Mouse (Mus musculus) liver, adult (tissue): ENCODE results near the gene A630095N17Rik.

Experiments
- GATA4 ChIP-seq: IDR thresholded peaks from 2 replicates; pipeline ENCODE4 v1.6.1; 2014; ENCODE audit warnings: mild to moderate bottlenecking, low read length; ENCODE audit not compliant: insufficient replicate concordance

The A630095N17Rik gene

GRCm38 (mm10) chr1:75223532-75223931, 8.4 kb downstream of the A630095N17Rik start:
- TF ChIP-seq GATA4 = no peak

GRCm38 (mm10) chr1:75222926-75223325, 9.0 kb downstream of the A630095N17Rik start:
- TF ChIP-seq GATA4 = no peak

GRCm38 (mm10) chr1:75221538-75221937, 10.4 kb downstream of the A630095N17Rik start:
- no peak for TF ChIP-seq GATA4

GRCm38 (mm10) chr1:75219531-75219930, 12.4 kb downstream of the A630095N17Rik start, which contains the start of gene Tuba4a:
Tuba4a (minus strand) TSS chr1:75219865.
- TF ChIP-seq GATA4 = no peak

GRCm38 (mm10) chr1:75219078-75219477, 12.8 kb downstream of the A630095N17Rik start:
- TF ChIP-seq GATA4 = no peak

- no peak for TF ChIP-seq GATA4
These were observed 13.5 kb downstream of the A630095N17Rik start for GRCm38 (mm10) chr1:75218227-75219001.

GRCm38 (mm10) chr1:75217893-75218226, 14.0 kb downstream of the A630095N17Rik start:
- TF ChIP-seq GATA4 = no peak

- peak; percentile 100 for TF ChIP-seq GATA4
These were observed 14.9 kb downstream of the A630095N17Rik start for GRCm38 (mm10) chr1:75216797-75217585.

GRCm38 (mm10) chr1:75215785-75216184, 16.1 kb downstream of the A630095N17Rik start:
- no peak for TF ChIP-seq GATA4

GRCm38 (mm10) chr1:75214886-75215285, 17.0 kb downstream of the A630095N17Rik start:
- no peak for TF ChIP-seq GATA4

GRCm38 (mm10) chr1:75214442-75214841, 17.5 kb downstream of the A630095N17Rik start:
- TF ChIP-seq GATA4 = no peak

GRCm38 (mm10) chr1:75213096-75213495, 18.8 kb downstream of the A630095N17Rik start:
- no peak for TF ChIP-seq GATA4

- no peak for TF ChIP-seq GATA4
These were observed 19.4 kb downstream of the A630095N17Rik start for GRCm38 (mm10) chr1:75212542-75212941.

GRCm38 (mm10) chr1:75211141-75211708, 20.7 kb downstream of the A630095N17Rik start:
- no peak for TF ChIP-seq GATA4

- TF ChIP-seq GATA4 = no peak; the same call in 1 of the 2 replicates
These were observed 21.5 kb downstream of the A630095N17Rik start, which contains the start of the genes Glb1l and Stk16 for GRCm38 (mm10) chr1:75210136-75211087. Glb1l (minus strand) TSS chr1:75210813. Stk16 (plus strand) TSS chr1:75210838.
